Mouse (Mus musculus) stomach, postnatal 0 days (tissue): ENCODE measurements at regions not wholly inside any gene's neighbourhood (a gene's known extent, or its start where the extent isn't known, plus 50 kb on each side); places are given as distances from the start of the nearest gene placed in this dataset.

ENCODE experiments used
- CTCF ChIP-seq: IDR thresholded peaks from 2 replicates; pipeline ENCODE4 v1.5.1; 2016; ENCODE audit warnings: antibody characterized with exemption, low read depth, mild to moderate bottlenecking, moderate library complexity
- EP300 ChIP-seq: optimal IDR thresholded peaks from 2 replicates; pipeline ENCODE3; 2016; ENCODE audit warnings: antibody characterized with exemption

- TF ChIP-seq CTCF (no peak), EP300 (no peak)
Measured at GRCm38 (mm10) chr14:110580311-110580710, 174.6 kb downstream of the Slitrk6 start.
